Mouse (Mus musculus): ENCODE results near the gene Vps52.
"Not testable (repeated sequence)": the region's sequence is repeated elsewhere in the genome, so short reads cannot be mapped to it uniquely, and the experiment has no call there.

The Vps52 gene

GRCm38 (mm10) chr17:33943454-33943853 is 12.2 kb upstream of the Vps52 start:
- no peak for DNase-seq

DNA sequence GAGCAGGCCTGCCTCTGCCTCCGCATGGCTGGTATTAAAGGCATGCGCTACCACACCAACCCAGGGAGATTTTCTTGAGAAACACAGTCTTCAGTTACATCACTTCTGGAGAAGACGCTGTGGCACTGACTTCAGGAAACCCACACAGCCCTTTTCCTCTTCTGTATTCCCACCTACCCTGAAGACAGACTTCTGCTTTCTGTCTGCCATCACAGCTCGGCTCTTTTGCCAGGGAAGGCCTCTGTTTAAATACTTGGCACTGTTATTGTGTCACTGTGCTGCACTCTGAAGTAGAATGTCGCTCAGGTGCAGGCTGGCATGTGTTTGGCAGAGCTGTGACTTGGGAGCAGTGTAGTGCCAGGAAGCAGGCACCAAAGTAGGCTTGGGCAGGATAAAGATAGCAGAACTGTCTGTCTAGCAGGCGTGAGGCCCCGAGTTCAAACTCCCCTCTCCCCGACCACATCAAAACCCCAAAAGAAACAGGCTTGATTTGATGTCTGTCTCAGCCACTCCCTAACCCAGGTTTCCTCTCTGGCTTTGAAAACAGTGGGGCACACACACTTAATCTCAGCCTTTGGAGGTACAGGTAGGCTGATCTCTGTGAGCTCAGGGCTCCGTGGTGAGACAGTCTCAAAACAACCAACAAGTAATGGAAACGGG is 8.1 kb upstream of the Vps52 start:
- no peak for DNase-seq

GRCm38 (mm10) chr17:33948090-33948904 is 7.3 kb upstream of the Vps52 start:
- no peak for DNase-seq

DNA sequence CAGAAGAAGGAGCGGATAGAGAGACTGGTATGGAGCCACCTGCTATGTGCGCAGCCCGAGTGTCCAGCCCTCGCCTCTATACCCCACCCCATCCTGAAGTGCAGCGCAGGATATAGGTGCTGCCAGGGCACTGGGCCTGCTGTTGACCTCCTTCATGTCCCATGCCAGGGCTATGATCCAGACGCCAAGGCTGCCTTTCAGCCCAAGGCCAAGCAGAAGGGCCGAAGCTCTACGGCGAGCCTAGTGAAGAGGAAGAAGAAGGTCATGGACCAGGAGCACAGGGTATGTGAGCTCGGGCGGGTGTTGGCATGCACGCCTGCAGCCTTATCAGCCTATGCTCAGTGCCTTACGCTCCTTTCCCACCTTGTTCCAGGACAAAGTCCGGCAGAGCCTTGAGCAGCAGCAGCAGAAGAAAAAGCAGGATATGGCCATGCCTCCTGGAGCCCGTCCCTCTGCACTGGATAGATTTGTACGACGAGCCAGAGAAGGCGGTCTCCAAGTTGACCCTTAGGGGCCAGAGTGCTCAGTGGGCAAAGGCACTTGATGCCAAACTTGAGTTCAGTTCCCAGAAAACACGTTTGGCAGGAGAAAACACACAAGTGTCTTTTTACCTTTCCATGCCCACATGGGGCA is 6.6 kb upstream of the Vps52 start:
- no peak for DNase-seq

DNA sequence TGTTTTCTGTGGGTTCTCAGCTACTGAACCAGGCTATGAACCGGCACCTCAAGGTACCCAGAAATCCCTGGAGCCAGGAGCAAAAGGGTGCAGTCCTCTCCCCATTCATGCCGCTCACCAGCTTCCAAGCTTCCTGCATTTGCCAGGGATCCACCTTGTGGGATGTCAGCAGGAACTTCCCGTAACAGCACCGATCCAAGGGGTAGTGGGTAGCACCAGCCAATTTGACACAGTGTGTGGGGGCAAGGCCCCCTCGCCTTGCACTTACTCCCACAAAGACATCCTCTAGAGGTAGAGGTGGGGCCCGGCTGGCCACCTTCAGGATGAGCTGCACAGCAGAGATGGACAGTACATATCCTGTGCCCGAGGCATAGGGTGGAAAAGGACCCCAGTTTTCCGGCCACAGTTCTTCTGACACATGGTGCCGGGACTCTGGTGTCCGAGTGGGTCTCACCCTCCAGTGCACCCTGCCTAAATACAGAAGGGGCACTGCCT is 5.4 kb upstream of the Vps52 start:
- no peak for DNase-seq

DNA sequence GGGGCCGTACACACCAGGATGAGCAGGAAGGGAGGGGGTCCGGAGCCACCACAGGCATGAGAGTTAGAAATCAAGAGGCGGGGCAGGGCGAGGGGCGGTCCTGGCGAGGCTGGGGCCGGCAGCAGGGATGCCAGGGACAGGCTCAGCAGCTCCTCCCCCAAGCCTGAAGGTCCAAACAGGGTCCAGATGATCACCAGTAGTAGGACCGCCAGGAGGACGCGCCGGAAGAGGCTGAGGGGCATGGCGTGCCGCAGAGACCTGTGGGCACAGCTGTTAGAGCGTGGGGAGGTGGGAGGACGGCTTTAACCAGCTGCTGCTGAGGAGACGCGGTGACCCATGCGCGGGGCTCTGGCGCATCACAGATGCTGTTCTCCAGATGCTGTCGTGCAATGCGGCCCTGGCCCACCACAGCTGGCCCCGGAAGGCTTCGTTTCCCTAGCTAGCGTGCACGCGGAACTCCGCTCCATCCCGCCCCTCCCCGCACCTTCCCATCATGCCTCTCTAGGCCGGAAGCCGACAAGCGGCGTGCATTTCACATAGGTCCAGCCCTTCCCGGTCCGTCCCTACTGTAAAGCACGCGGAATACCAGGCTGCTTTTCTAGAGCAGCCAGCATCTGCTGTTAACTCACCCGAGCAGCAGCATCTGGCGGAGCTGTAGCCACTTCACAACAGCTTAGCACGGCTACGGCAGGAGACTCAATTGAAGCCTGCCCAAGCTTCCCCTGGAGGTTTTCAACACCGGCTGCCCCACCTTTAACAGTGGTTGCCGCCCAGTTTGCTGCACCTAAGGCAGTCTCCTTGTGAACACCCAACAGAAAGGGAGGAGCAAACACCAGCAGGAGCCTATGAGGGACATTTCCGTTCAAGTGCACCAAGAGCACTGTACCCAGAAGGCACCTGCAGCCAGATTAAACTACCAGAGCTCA is 4.3 kb upstream of the Vps52 start, which contains the start of gene B3galt4:
TSS of gene B3galt4 (minus strand) at position 468 of the 926 bp plus-strand sequence.
- peak; percentile 94 for DNase-seq

DNA sequence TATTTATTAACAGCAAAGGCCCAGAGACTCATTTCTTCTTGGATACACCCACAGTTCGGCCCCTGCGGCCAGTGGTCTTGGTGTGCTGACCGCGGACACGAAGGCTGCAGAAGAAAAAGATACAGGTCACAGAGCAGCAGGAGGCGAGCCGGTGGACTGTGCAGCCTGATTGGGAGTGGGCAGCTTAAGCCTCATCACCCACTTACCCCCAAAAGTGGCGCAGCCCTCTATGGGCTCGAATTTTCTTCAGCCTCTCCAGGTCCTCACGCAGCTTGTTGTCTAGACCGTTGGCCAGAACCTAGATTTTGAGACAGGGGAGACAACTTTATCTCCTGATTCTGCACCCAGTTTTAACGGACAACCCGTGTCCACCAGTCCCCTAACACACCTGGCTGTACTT is 3.6 kb upstream of the Vps52 start:
- not testable (repeated sequence) for DNase-seq

- no peak for DNase-seq
Measured at GRCm38 (mm10) chr17:33952879-33953278, 2.7 kb upstream of the Vps52 start.

GRCm38 (mm10) chr17:33953310-33953709 is 2.3 kb upstream of the Vps52 start:
- DNase-seq, result no peak

GRCm38 (mm10) chr17:33953961-33954565 is 1.5 kb upstream of the Vps52 start:
- no peak for DNase-seq

- peak; percentile 54 for DNase-seq
Measured at GRCm38 (mm10) chr17:33954646-33955554, 712 bp upstream of the Vps52 start.

- no peak for DNase-seq
Measured at GRCm38 (mm10) chr17:33956336-33956735, 724 bp downstream of the Vps52 start.

- no peak for DNase-seq
Measured at GRCm38 (mm10) chr17:33957493-33957892, 1.9 kb downstream of the Vps52 start.

DNA sequence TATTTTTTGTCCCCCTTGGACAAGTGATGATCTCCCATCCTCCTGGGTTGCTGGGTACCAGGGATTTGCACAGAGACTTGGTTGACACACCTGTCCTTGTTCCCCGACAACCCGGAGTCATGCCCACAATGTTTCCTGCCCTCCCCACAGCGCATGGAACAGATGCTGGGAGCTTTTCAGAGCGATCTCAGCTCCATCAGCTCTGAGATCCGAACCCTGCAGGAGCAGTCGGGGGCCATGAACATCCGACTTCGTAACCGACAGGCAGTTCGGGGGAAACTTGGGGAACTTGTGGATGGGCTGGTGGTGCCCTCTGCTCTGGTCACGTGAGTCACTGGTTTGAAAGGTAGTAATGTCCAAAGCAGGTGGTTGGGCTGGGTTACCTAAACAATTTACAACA is 2.8 kb downstream of the Vps52 start:
- DNase-seq, result no peak

- DNase-seq, result no peak
Measured at GRCm38 (mm10) chr17:33959135-33959534, 3.5 kb downstream of the Vps52 start.

- DNase-seq, result no peak
Measured at GRCm38 (mm10) chr17:33959948-33960347, 4.3 kb downstream of the Vps52 start.

DNA sequence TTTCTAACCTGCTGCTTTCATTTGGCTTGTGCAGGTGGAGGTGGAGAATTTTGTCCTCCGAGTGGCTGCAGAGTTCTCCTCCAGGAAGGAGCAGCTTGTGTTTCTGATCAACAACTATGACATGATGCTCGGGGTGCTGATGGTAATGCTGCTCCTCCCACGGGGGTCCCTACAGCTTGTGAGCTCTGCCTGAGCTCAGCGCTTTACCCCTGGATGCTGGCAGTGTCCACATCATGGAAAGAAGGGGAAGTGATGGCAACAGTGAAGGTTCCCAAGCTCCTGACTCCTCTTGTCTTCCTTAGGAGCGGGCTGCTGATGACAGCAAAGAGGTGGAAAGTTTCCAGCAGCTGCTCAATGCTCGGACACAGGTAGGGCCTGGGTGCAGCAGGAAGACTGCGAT is 7.3 kb downstream of the Vps52 start:
- no peak for DNase-seq

- no peak for DNase-seq
Measured at GRCm38 (mm10) chr17:33965082-33965845, 9.7 kb downstream of the Vps52 start.

GRCm38 (mm10) chr17:33965846-33966550 is 10.4 kb downstream of the Vps52 start:
- DNase-seq, result no peak

Data from right cerebral cortex, postnatal 4 days (tissue).